Mouse (Mus musculus) layer of hippocampus, adult 9-10 months (tissue): ENCODE results near the gene Prmt3.

Experiments
- DNase-seq: peaks from one replicate; pipeline ENCODE4 v3.0.0; 2022; ENCODE audit warnings: low spot score

Gene Prmt3

GRCm38 (mm10) chr7:49778114-49778901 lies at the start of gene Prmt3:
Prmt3 (plus strand) TSS chr7:49778346.
- DNase-seq = peak; percentile 90

GRCm38 (mm10) chr7:49734342-49734741 lies 43.8 kb upstream of the Prmt3 start:
- DNase-seq = no peak

- no peak for DNase-seq
Observed at GRCm38 (mm10) chr7:49739448-49739847, 38.7 kb upstream of the Prmt3 start.

- no peak for DNase-seq
Observed at GRCm38 (mm10) chr7:49741474-49741873, 36.7 kb upstream of the Prmt3 start.

GRCm38 (mm10) chr7:49741923-49742322 lies 36.2 kb upstream of the Prmt3 start:
- DNase-seq = no peak

- DNase-seq = peak; percentile 38
Observed at GRCm38 (mm10) chr7:49751148-49751547, 27.0 kb upstream of the Prmt3 start.

- no peak for DNase-seq
Observed at GRCm38 (mm10) chr7:49752730-49753506, 25.2 kb upstream of the Prmt3 start.

- DNase-seq = no peak
Observed at GRCm38 (mm10) chr7:49754767-49755166, 23.4 kb upstream of the Prmt3 start.

GRCm38 (mm10) chr7:49758934-49759571 lies 19.1 kb upstream of the Prmt3 start, which contains the start of gene Htatip2:
Htatip2 (plus strand) TSS chr7:49759115.
- no peak for DNase-seq

GRCm38 (mm10) chr7:49762605-49763004 lies 15.5 kb upstream of the Prmt3 start:
- no peak for DNase-seq

- DNase-seq = no peak
Observed at GRCm38 (mm10) chr7:49764011-49764716, 14.0 kb upstream of the Prmt3 start.

- DNase-seq = no peak
Observed at GRCm38 (mm10) chr7:49766166-49766565, 12.0 kb upstream of the Prmt3 start.

- DNase-seq = no peak
Observed at GRCm38 (mm10) chr7:49768509-49768908, 9.6 kb upstream of the Prmt3 start.

GRCm38 (mm10) chr7:49774396-49774795 lies 3.8 kb upstream of the Prmt3 start:
- no peak for DNase-seq

- DNase-seq = no peak
Observed at GRCm38 (mm10) chr7:49777585-49777984, 561 bp upstream of the Prmt3 start.

GRCm38 (mm10) chr7:49778904-49779615 lies 914 bp downstream of the Prmt3 start:
- DNase-seq = no peak

GRCm38 (mm10) chr7:49783017-49783416 lies 4.9 kb downstream of the Prmt3 start:
- DNase-seq = no peak

- no peak for DNase-seq
Observed at GRCm38 (mm10) chr7:49785141-49785540, 7.0 kb downstream of the Prmt3 start.

- no peak for DNase-seq
Observed at GRCm38 (mm10) chr7:49786618-49787382, 8.7 kb downstream of the Prmt3 start.

GRCm38 (mm10) chr7:49787383-49787645 lies 9.2 kb downstream of the Prmt3 start:
- DNase-seq = no peak

- DNase-seq = no peak
Observed at GRCm38 (mm10) chr7:49794304-49794703, 16.2 kb downstream of the Prmt3 start.
